Comparison of ENCODE assay signal across 8 mouse cellular contexts in genomic region chr15:86239801-86240200, GRCm38 (mm10). TPM values are rescaled to one million over a fixed set of nuclear protein-coding genes. Genes with fewer than 3 reads are reported as not detected.
DNase-seq lines count a peak whose midpoint lies in the region; ATAC-seq and TF ChIP-seq lines count a peak whose summit lies in the region.

No protein-coding gene starts in this region.

- TF ChIP-seq RAD21 in MEL (IDR thresholded peaks at IDR 0.05; ENCODE audit: low read depth, low read length): peak; percentile 60

- no peak for TF ChIP-seq EP300 in MEL (IDR thresholded peaks at IDR 0.05; ENCODE audit: low read depth in 1 of 2, low read length in 2 of 2)

- no peak overlapping the region for H3K9ac ChIP-seq in intestine, embryonic 14.5 days (ENCODE audit: low read length)
- H3K9ac ChIP-seq in intestine, embryonic 15.5 days: no peak overlapping the region
- no peak overlapping the region for H3K9ac ChIP-seq in MEL (ENCODE audit: control insufficient read depth, low read depth, low read length, poor library complexity, severe bottlenecking)
- H3K9ac ChIP-seq in kidney, postnatal 0 days (ENCODE audit: low read depth, low read length): no peak overlapping the region

- no peaks in the 10 kb centered on the region for H3K9me3 ChIP-seq in intestine, embryonic 14.5 days (ENCODE audit: control insufficient read depth, low read length)
- H3K9me3 ChIP-seq in intestine, embryonic 15.5 days: no peaks in the 10 kb centered on the region
- no peaks in the 10 kb centered on the region for H3K9me3 ChIP-seq in MEL (replicated peaks; ENCODE audit: insufficient read depth, low read length)
- no peaks in the 10 kb centered on the region for H3K9me3 ChIP-seq in kidney, postnatal 0 days (replicated peaks; ENCODE audit: low read length)

- H3K4me1 ChIP-seq in intestine, embryonic 14.5 days (replicated peaks; ENCODE audit: control insufficient read depth, insufficient read depth, low read length): no peaks in the 10 kb centered on the region
- H3K4me1 ChIP-seq in intestine, embryonic 15.5 days (replicated peaks): no peaks in the 10 kb centered on the region
- peaks cover 0 to 1% of the 10 kb centered on the region in 2 experiments; a peak in 2 of 4 replicates for H3K4me1 ChIP-seq in MEL (ENCODE audit: control insufficient read depth in 1 of 2, insufficient read depth in 2 of 2, low read length in 2 of 2)
- H3K4me1 ChIP-seq in kidney, postnatal 0 days (replicated peaks; ENCODE audit: insufficient read depth, low read length): no peaks in the 10 kb centered on the region

- no peak overlapping the region for H3K4me2 ChIP-seq in intestine, embryonic 14.5 days (ENCODE audit: low read length)
- no peak overlapping the region for H3K4me2 ChIP-seq in intestine, embryonic 15.5 days (replicated peaks)
- H3K4me2 ChIP-seq in kidney, postnatal 0 days (ENCODE audit: low read length): no peak overlapping the region

- 0 out of 2 replicates have a peak, but pooled peaks have one; percentile 70 for ATAC-seq in intestine, embryonic 14.5 days (replicated peaks; ENCODE audit: low FRiP score, low TSS enrichment, low read depth)
- no peak for ATAC-seq in intestine, embryonic 15.5 days
- ATAC-seq in kidney, postnatal 0 days (replicated peaks; ENCODE audit: low FRiP score, low read depth): peak; percentile 57; the same call in 1 of the 2 replicates

- H3K79me2 ChIP-seq in MEL (ENCODE audit: control insufficient read depth, insufficient read depth, low read length, poor library complexity): no peaks in the 10 kb centered on the region

- H3K36me3 ChIP-seq in intestine, embryonic 14.5 days (ENCODE audit: control insufficient read depth, insufficient read depth, low read length): peaks cover 12% of the 10 kb centered on the region; the same call in 1 of the 2 replicates
- 0 out of 2 replicates have a peak, but pooled peaks cover 2% of the 10 kb centered on the region for H3K36me3 ChIP-seq in intestine, embryonic 15.5 days
- H3K36me3 ChIP-seq in MEL (ENCODE audit: control insufficient read depth in 1 of 2, insufficient read depth in 2 of 2, low read length in 2 of 2): peaks cover 0 to under 1% of the 10 kb centered on the region in 2 experiments; a peak in 3 of 4 replicates
- peaks cover 22% of the 10 kb centered on the region; the same call in 1 of the 2 replicates for H3K36me3 ChIP-seq in kidney, postnatal 0 days (ENCODE audit: insufficient read depth, low read length)

- peak; percentile 64 to 75 (median 67) for TF ChIP-seq CTCF in MEL (IDR thresholded peaks at IDR 0.05 in 2 of 3, conservative IDR thresholded peaks at IDR 0.05 in 1 of 3; ENCODE audit: control insufficient read depth in 1 of 3, insufficient read depth in 1 of 3, low read depth in 2 of 3, low read length in 3 of 3, poor library complexity in 1 of 3, severe bottlenecking in 1 of 3)
- TF ChIP-seq CTCF in kidney, postnatal 0 days (IDR thresholded peaks at IDR 0.05; ENCODE audit: low read depth): peak; percentile 82

- H3K4me3 ChIP-seq in intestine, embryonic 14.5 days (ENCODE audit: low read depth, low read length): no peak overlapping the region
- H3K4me3 ChIP-seq in intestine, embryonic 15.5 days (replicated peaks): no peak overlapping the region
- H3K4me3 ChIP-seq in MEL (ENCODE audit: control insufficient read depth in 1 of 2, insufficient read depth in 1 of 2, low read depth in 2 of 2, low read length in 2 of 2): no peak overlapping the region
- H3K4me3 ChIP-seq in kidney, postnatal 0 days (replicated peaks; ENCODE audit: low read depth, low read length): no peak overlapping the region

- no peak for TF ChIP-seq POLR2A in MEL (IDR thresholded peaks at IDR 0.05; ENCODE audit: control insufficient read depth in 1 of 2, insufficient read depth in 1 of 2, low read depth in 1 of 2, low read length in 2 of 2, poor library complexity in 1 of 2)

- no peaks in the 10 kb centered on the region for H3K27me3 ChIP-seq in intestine, embryonic 14.5 days (replicated peaks; ENCODE audit: control insufficient read depth, insufficient read depth, low read length)
- no peaks in the 10 kb centered on the region for H3K27me3 ChIP-seq in intestine, embryonic 15.5 days (replicated peaks)
- H3K27me3 ChIP-seq in MEL (ENCODE audit: control insufficient read depth in 1 of 2, insufficient read depth in 2 of 2, low read length in 2 of 2): no peaks in the 10 kb centered on the region
- H3K27me3 ChIP-seq in kidney, postnatal 0 days (ENCODE audit: insufficient read depth, low read length): no peaks in the 10 kb centered on the region

- DNase-seq in intestine, embryonic 14.5 days (ENCODE audit: low spot score): peak; percentile 76
- DNase-seq in MEL (ENCODE audit: low read depth, low spot score): peak; percentile 41
- peak; percentile 87 to 92 for DNase-seq in cerebellum, postnatal 14 days
- peak; percentile 56 for DNase-seq in gastrocnemius, postnatal 25 days
- DNase-seq in kidney, postnatal 0 days (ENCODE audit: low spot score): peak; percentile 70
- peak; percentile 66 for DNase-seq in mesoderm, embryonic 11.5 days (ENCODE audit: low read depth, low spot score)
- peak; percentile 51 for DNase-seq in testis, postnatal 14 days (ENCODE audit: low spot score)

- WGBS in intestine, embryonic 14.5 days: 32% methylated on average over 10 of the region's 10 CpGs
- whole genome bisulfite sequencing in intestine, embryonic 15.5 days: 28% methylated on average over 10 of the region's 10 CpGs
- WGBS in kidney, postnatal 0 days: 27% methylated on average over 10 of the region's 10 CpGs

- H3K27ac ChIP-seq in intestine, embryonic 14.5 days (ENCODE audit: low read depth): no peak overlapping the region
- no peak overlapping the region for H3K27ac ChIP-seq in intestine, embryonic 15.5 days
- no peak overlapping the region for H3K27ac ChIP-seq in MEL (ENCODE audit: control insufficient read depth, low read depth, low read length)
- H3K27ac ChIP-seq in kidney, postnatal 0 days: no peak overlapping the region

TF ChIP-seq in MEL, 35 proteins besides CTCF, POLR2A, EP300 and RAD21:
- no peak for TF ChIP-seq E2F4 (IDR thresholded peaks at IDR 0.05; ENCODE audit: borderline replicate concordance, low read depth, low read length)
- no peak for TF ChIP-seq RCOR1 (IDR thresholded peaks at IDR 0.05; ENCODE audit: low read depth, low read length)
- TF ChIP-seq TAL1 (IDR thresholded peaks at IDR 0.05; ENCODE audit: low read length): no peak
- no peak for TF ChIP-seq CHD2 (IDR thresholded peaks at IDR 0.05; ENCODE audit: low read length)
- TF ChIP-seq SMC3 (IDR thresholded peaks at IDR 0.05; ENCODE audit: low read depth, low read length): peak; percentile 48
- TF ChIP-seq ETS1 (IDR thresholded peaks at IDR 0.05; ENCODE audit: low read depth, low read length): no peak
- TF ChIP-seq MAX (IDR thresholded peaks at IDR 0.05; ENCODE audit: low read length): no peak
- no peak for TF ChIP-seq TCF12 (IDR thresholded peaks at IDR 0.05; ENCODE audit: low read depth, low read length)

RNA-seq across cellular contexts. Expression of gene Tbc1d22a, which starts 25.5 kb away (rescaled TPM):
- 9.6 and 10.3 TPM in 2 replicates for polyA plus RNA-seq in intestine, embryonic 14.5 days (2014; fragmentation: Nextera tagmentation; extraction: Ambion mirVana)
- polyA plus RNA-seq in intestine, embryonic 15.5 days (2015; fragmentation: Nextera tagmentation; extraction: Ambion mirVana): 10.0 and 10.9 TPM in 2 replicates
- total RNA-seq in MEL (2012; rRNA removed): 15.1 and 15.9 TPM in 2 replicates
- polyA plus RNA-seq in MEL (2012; ENCODE audit: insufficient read depth in 1 of 2, insufficient read length in 2 of 2, low read depth in 1 of 2, low replicate concordance in 2 of 2, missing spikeins in 1 of 2): 10 to 100 TPM in 1 of 2 experiments, not detected in 1; 21.1 TPM
- total RNA-seq in gastrocnemius, postnatal 25 days (2021): 10 to 100 TPM; 12.0 to 13.2 TPM
- 12.7 and 14.0 TPM in 2 replicates for polyA plus RNA-seq in kidney, postnatal 0 days (2015; fragmentation: Nextera tagmentation; extraction: Ambion mirVana)

RNA-seq across cellular contexts. Expression of gene Cerk, which starts 53.9 kb away (rescaled TPM):
- 11.5 and 11.7 TPM in 2 replicates for polyA plus RNA-seq in intestine, embryonic 14.5 days (2014; fragmentation: Nextera tagmentation; extraction: Ambion mirVana)
- polyA plus RNA-seq in intestine, embryonic 15.5 days (2015; fragmentation: Nextera tagmentation; extraction: Ambion mirVana): 8.4 and 8.9 TPM in 2 replicates
- 3.8 and 4.1 TPM in 2 replicates for total RNA-seq in MEL (2012; rRNA removed)
- 1 to 10 TPM in 1 of 2 experiments, not detected in 1; 9.5 TPM for polyA plus RNA-seq in MEL (2012; ENCODE audit: insufficient read depth in 1 of 2, insufficient read length in 2 of 2, low read depth in 1 of 2, low replicate concordance in 2 of 2, missing spikeins in 1 of 2)
- total RNA-seq in gastrocnemius, postnatal 25 days (2021): 1 to 10 TPM; 4.6 to 4.9 TPM
- polyA plus RNA-seq in kidney, postnatal 0 days (2015; fragmentation: Nextera tagmentation; extraction: Ambion mirVana): 9.4 and 10.6 TPM in 2 replicates
